Mouse (Mus musculus): ENCODE results near the gene Sorl1. TPM values are rescaled to one million over a fixed set of nuclear protein-coding genes. Genes with fewer than 3 reads are reported as not detected.

Gene Sorl1
- 100 to 1,000 TPM; 196 to 197 TPM for total RNA-seq (2021)
- long read RNA-seq, experiment 1, full-length matches to known transcripts, result 25 of 67 reads
- long read RNA-seq, experiment 1, partial matches to known transcripts, result 19 of 67 reads
- long read RNA-seq, experiment 1, other reads (novel, unspliced or antisense), result 23 of 67 reads
- long read RNA-seq, experiment 2, full-length matches to known transcripts, result 44 of 118 reads
- long read RNA-seq, experiment 2, partial matches to known transcripts, result 42 of 118 reads
- long read RNA-seq, experiment 2, other reads (novel, unspliced or antisense), result 32 of 118 reads

DNA sequence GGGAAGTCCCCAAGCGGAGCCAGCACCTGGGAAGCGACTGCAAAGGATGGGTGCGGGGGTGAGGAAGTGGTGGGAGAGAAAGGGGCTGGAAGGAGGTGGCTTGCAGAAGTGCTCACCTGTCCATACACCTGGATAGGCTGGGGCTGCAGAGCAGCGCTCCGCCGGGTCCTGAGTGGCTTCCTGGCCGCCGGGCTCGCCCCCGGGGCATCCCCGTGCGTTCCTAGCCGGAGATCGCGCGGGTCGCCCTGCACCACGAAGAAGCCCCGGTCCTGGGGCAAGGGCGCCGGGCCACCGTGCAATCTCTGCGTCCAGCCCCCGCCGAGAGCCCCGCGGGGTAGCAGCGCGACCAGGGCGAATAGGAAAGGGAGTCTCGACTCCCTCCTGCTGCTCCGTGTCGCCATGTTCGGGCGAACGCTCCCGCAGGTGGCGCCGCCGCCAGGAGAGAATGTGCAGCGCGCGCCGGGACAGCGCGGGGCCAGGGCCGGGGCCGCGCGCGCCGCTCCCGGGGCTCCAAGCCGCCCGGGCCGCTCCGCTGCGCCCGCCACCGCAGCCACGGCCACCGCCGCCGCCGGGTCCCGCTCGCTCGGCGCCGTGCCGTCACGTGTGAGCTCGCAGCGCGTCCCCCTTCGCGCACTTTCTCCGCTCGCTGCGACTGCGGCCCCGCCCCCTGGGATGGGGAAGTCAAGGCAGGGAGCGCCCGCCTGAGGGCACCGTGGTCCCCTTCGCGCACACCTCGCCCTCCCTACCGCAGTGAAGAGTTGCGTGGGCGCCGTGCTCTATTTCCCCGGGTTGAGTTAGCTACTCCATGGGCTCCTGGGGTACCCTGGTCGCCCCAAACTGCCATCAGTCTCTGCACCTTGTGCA lies at the start of gene Sorl1:
TSS of gene Sorl1 (minus strand) at position 585 of the 864 bp plus-strand sequence.
- Histone ChIP-seq H3K4me3 (peak within 1 kb of the TSS; percentile 99), H3K27ac (peak within 1 kb of the TSS; percentile 99)
- DNase-seq (ENCODE audit: low spot score in 2 of 2), result peak; percentile 65 to 78
- peak; percentile 72 for TF ChIP-seq CTCF (conservative IDR thresholded peaks at IDR 0.05)

- DNase-seq (ENCODE audit: low spot score in 2 of 2), result no peak
- no peak overlapping the region for H3K27ac ChIP-seq
Measured at GRCm38 (mm10) chr9:42173781-42174180, 49.7 kb upstream of the Sorl1 start.

DNA sequence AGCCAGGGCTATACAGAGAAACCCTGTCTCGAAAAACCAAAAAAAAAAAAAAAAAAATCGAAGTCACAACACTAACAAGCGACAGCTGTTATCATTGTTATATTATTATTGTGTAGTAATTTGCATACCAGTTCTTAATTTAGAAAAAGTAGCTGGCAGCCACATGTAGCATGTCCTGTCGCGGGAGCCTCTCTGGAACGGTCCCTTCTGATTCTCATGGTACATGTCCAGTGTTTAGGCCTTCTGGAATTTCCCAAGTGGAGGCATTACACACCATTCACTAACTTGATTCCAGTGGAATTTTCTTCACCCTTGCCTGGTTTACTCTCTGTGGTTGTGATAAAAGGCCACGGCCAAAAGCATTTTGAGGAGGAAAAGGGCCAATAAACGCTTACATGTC lies 45.4 kb upstream of the Sorl1 start:
- H3K27ac ChIP-seq, result no peak overlapping the region
- no peak overlapping the region for H3K4me3 ChIP-seq
- TF ChIP-seq CTCF (conservative IDR thresholded peaks at IDR 0.05), result no peak
- no peak for DNase-seq (ENCODE audit: low spot score in 2 of 2)

More at GRCm38 (mm10) chr9:42173781-42174180, 49.7 kb upstream of the Sorl1 start:
- no peak for TF ChIP-seq CTCF (conservative IDR thresholded peaks at IDR 0.05)
- H3K4me3 ChIP-seq, result no peak overlapping the region

DNA sequence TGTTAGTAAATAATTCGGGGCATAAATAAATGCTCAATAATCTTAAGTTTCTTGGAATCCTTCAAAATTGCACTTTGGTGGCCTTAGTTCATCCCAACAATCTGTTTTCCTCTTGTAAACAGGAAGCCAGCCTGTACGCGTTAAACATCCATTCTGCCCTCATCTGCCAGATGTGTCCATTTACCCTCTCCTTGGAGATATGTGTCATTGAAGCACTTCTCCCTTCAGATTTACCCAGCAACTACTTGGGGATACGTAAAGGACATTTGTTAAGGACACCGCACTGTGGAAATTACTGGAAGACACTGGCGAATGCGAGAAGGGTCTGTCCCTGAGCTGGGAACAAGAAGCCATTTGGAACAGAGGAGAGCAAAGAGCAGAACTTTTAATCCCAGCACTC lies 44.9 kb upstream of the Sorl1 start:
- no peak for TF ChIP-seq CTCF (conservative IDR thresholded peaks at IDR 0.05)
- no peak for DNase-seq (ENCODE audit: low spot score in 2 of 2)
- H3K4me3 ChIP-seq, result no peak overlapping the region

GRCm38 (mm10) chr9:42164930-42165329 lies 40.8 kb upstream of the Sorl1 start:
- peak; percentile 59 for TF ChIP-seq CTCF (conservative IDR thresholded peaks at IDR 0.05)
- H3K27ac ChIP-seq, result no peak overlapping the region
- no peak for DNase-seq (ENCODE audit: low spot score in 2 of 2)
- no peak overlapping the region for H3K4me3 ChIP-seq

More for the DNA sequence above, 44.9 kb upstream of the Sorl1 start:
- no peak overlapping the region for H3K27ac ChIP-seq

DNA sequence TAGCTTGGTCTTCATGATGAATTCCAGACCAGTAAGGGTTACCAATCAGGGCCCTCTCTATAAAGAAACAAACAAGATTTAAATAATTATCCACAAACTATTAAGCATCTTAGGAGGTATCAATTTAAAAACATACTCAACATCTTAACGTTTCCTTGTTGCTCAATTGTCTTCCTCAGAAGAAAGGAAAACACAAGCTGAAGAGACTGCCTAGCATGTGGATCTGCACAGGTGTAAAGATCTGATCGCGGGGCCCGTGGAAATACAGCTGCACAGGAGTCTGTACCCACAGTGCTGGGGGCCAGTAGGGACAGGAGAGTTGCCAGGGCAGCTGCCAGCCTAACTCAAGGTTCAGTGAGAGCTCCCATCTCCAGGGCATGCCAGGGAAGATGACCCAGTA lies 38.9 kb upstream of the Sorl1 start:
- Histone ChIP-seq H3K4me3 (no peak overlapping the region), H3K27ac (no peak overlapping the region)
- no peak for DNase-seq (ENCODE audit: low spot score in 2 of 2)
- no peak for TF ChIP-seq CTCF (conservative IDR thresholded peaks at IDR 0.05)

GRCm38 (mm10) chr9:42159376-42159775 lies 35.3 kb upstream of the Sorl1 start:
- no peak for DNase-seq (ENCODE audit: low spot score in 2 of 2)
- no peak for TF ChIP-seq CTCF (conservative IDR thresholded peaks at IDR 0.05)
- H3K27ac ChIP-seq, result no peak overlapping the region
- no peak overlapping the region for H3K4me3 ChIP-seq

DNA sequence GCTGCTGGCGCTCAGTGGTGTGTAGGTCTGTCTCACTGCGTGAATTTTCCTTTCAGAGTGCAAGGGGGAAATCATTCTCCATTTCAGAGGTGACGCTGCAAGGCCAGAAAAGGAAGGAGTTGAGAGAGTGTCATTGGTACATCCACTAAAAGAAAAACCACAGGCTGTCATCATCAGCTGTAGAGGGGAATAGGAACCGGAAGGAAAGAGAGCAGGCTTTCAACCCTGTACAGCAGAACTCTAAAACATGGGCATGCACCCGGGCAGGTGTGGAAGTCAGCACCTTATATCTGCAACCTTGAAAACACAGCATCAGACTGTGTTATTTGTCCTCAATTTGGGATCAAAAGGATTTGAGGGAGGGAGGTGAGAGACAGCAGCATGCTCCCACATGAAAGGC lies 34.6 kb upstream of the Sorl1 start:
- DNase-seq (ENCODE audit: low spot score in 2 of 2), result no peak
- no peak overlapping the region for H3K27ac ChIP-seq
- no peak overlapping the region for H3K4me3 ChIP-seq
- no peak for TF ChIP-seq CTCF (conservative IDR thresholded peaks at IDR 0.05)

GRCm38 (mm10) chr9:42157981-42158380 lies 33.9 kb upstream of the Sorl1 start:
- no peak for TF ChIP-seq CTCF (conservative IDR thresholded peaks at IDR 0.05)
- no peak for DNase-seq (ENCODE audit: low spot score in 2 of 2)

DNA sequence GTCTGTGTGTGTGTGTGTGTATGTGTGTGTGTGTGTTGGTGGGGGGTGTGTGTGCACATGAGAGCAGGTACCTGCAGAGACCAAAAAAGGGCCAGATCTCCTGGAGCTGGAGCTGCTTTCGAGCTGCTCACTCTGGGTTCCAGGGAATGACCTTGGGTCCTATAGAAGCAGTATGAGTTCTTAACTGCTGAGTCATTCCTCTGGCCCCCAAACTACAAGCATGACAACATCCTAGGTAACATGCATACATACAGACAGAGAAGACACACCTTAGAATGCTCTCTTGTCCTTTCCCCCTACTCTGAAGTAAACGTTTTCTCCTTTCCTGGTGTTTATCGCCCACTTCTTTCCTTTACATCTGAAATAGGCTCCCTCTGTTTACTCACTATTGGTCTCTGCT lies 32.5 kb upstream of the Sorl1 start:
- no peak for TF ChIP-seq CTCF (conservative IDR thresholded peaks at IDR 0.05)
- Histone ChIP-seq H3K4me3 (no peak overlapping the region), H3K27ac (no peak overlapping the region)
- no peak for DNase-seq (ENCODE audit: low spot score in 2 of 2)

More at GRCm38 (mm10) chr9:42157981-42158380, 33.9 kb upstream of the Sorl1 start:
- no peak overlapping the region for H3K27ac ChIP-seq
- no peak overlapping the region for H3K4me3 ChIP-seq

- DNase-seq (ENCODE audit: low spot score in 2 of 2), result no peak
- no peak for TF ChIP-seq CTCF (conservative IDR thresholded peaks at IDR 0.05)
Measured at GRCm38 (mm10) chr9:42154682-42155081, 30.6 kb upstream of the Sorl1 start.

DNA sequence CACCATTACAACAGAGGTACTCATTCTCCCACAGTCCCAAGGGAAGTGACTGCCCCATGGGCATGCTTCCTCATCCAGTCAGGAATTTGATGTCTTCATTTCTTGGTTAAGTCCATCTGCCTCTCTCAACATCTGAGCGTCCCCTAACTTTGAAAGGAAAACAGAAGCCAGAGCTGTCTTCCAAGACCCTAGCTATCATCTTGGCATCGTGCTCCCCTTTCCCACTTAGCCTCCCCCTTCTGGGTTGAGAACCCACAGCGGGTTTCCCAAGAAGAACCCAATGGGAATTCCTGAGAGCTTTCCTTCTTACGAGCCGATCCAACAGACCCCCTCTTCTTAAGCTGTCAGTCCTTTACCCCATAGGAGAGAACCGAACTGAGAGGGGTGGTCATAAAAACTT lies 24.7 kb upstream of the Sorl1 start:
- H3K27ac ChIP-seq, result no peak overlapping the region
- H3K4me3 ChIP-seq, result no peak overlapping the region
- no peak for TF ChIP-seq CTCF (conservative IDR thresholded peaks at IDR 0.05)
- DNase-seq (ENCODE audit: low spot score in 2 of 2), result no peak

More at GRCm38 (mm10) chr9:42154682-42155081, 30.6 kb upstream of the Sorl1 start:
- Histone ChIP-seq H3K4me3 (no peak overlapping the region), H3K27ac (no peak overlapping the region)

DNA sequence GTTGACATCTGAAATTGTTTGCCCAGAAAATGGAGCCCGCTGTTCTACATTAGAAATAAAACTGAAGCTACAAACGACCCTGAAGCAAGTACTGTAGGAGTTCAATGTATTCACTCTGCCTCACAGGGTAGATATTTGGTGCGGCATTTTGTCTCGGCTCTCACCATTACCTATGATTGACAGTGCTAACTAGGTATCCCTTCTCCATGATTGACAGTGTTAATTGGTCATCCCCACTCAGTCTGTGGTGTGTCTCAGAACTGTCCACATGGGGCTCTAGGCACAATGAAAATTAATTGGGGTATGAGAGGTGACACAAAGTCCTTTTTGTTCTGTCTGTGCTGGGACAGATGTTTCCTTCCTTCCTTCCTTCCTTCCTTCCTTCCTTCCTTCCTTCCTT lies 23.9 kb upstream of the Sorl1 start:
- no peak overlapping the region for H3K27ac ChIP-seq
- no peak for TF ChIP-seq CTCF (conservative IDR thresholded peaks at IDR 0.05)
- DNase-seq (ENCODE audit: low spot score in 2 of 2), result no peak
- H3K4me3 ChIP-seq, result no peak overlapping the region

Measured in layer of hippocampus, adult 2 months (tissue).